Mouse (Mus musculus) heart, postnatal 10 days (tissue): ENCODE data around the gene Zfp1. TPM values are rescaled to one million over a fixed set of nuclear protein-coding genes. Genes with fewer than 3 reads are reported as not detected.
"Not testable (repeated sequence)": the region's sequence is repeated elsewhere in the genome, so short reads cannot be mapped to it uniquely, and the experiment has no call there.

Experiments used
- DNase-seq, 2 experiments: peaks; one replicate each; pipeline ENCODE4 v3.0.0; 2021
- intact Hi-C: fragments of 180-260 bp; cut with DNase I; formaldehyde crosslinking; loops from one replicate; pipeline ENCODE4 v1.15.1; 2025
- total RNA-seq, 2 experiments: library from RNA; stranded (reverse); gene quantifications; 2 replicates each; pipeline ENCODE4 v1.2.3; 2021

The Zfp1 gene
- total RNA-seq, 2 experiments from 2014 or later: 9.5 to 10.3 TPM

DNA sequence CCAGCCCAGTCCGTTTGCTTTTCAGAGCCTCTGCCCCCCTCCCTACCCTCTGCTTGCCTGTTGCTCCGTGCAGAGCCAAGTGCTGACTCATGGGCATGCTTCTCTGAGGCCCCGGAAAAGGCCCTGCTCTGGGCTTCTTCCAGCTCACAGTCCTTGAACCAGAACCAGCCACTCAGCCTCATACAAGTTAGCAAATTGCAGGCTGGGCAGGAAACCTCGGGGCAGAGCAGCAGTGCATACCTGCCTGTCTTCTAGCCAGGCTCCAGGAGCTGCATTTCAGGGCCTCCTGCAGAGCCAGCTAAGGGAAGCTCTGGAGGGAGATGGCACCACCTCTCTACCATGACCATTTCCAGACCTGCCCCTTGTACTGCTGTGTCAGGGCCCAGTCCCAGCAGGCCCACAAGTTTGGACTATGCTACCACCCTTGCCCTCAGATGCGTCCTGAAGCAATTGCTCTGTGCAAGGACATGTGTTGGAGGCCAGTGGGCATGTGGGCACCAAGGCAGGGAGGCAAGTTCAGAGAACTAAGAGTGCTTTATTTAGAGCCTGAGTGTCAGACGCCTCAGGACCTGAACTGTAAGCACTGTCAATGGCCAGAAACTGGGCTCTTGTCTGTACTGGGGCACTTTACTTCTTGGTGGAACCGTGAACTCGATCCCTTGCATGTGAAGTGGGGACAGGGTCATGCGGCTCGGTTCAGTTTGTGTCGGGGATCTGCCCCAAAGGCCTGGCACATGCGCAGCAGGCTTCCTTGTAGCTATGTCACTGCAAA is 18.9 kb upstream of the Zfp1 start:
- DNase-seq: peak; percentile 81 to 87
- intact Hi-C loops: no loop called here

DNA sequence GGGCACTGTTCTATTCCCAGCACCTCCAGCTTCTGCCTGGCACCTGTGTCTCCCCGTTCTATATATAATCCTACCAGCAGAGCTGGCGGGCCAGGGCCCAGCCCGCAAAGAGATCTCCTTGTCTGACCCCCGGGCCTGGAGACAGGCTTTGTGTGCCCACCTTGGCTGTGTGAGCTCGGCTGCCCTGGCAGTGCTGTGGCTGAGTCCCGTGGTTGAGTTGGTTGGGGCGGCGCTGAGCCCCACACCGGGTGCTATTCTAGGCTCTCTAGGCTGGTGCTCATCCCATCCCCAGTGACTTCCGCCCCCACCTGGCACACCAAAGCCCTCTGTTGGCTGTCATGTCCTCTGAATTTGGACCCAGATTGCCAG is 18.4 kb upstream of the Zfp1 start:
- intact Hi-C loops: no loop called here
- peak; percentile 73 to 86 for DNase-seq

DNA sequence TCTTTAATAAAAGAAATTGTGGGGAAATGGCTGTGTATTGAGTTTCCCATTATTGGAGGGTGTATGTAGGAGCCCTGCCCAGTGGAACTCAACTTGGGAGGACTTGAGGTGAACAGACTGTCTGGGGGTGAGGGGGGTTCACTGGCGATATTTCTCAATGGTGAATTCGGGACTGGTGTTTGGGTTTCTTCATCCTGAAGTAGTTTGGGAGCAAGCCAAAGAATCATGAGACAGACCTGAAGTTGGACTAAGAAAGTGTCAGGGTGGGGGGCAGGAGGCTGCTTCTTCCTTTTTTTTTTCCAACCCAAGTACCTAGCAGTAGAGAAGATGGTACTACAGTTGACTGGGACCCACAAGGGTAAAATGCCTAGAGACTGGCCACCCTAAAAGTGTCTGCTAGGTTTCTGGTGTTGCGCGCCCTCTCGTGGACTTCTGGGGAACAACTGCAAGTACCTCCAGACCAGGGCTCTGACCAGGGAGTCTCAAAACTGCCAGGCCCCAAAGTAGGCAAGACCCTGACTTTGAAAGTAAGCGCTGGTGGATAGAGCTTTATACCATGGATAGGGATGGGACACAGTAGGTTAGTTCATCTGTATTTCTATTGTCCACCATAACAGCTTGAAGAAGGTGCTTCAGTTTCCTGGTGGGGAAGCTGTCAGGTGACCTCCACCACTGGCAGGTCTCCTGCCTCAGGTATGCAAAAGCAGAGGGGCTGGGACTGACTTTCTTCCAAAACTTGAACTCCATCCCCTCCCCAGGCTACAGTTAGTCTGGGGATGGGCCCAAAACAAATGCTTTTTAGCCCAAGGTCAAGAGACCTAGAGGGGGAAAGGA is 17.3 kb upstream of the Zfp1 start:
- peak; percentile 79 to 89 for DNase-seq
- intact Hi-C loops: loop anchor here (1.0 to 2.0 kb wide), 2 partner anchors 35 to 90 kb away; partner anchors contain the start of gene Znrf1

DNA sequence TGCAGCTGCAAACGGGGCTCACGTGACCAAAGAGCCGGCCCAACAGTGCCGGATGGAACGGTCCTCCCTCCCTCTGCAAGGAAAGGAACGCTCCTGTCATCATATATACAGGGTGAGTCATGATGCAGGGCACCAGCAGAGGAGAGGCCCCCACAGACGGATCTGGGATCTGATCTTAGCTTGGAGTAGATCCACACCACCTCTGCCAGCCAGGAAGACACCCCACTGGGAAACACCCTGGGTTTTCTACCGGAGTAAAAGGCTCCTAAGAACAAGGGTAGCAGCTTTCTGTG is 16.7 kb upstream of the Zfp1 start:
- intact Hi-C loops: loop anchor here (1.0 to 2.0 kb wide), 2 partner anchors 34 to 90 kb away; partner anchors contain the start of gene Znrf1
- no peak for DNase-seq

DNA sequence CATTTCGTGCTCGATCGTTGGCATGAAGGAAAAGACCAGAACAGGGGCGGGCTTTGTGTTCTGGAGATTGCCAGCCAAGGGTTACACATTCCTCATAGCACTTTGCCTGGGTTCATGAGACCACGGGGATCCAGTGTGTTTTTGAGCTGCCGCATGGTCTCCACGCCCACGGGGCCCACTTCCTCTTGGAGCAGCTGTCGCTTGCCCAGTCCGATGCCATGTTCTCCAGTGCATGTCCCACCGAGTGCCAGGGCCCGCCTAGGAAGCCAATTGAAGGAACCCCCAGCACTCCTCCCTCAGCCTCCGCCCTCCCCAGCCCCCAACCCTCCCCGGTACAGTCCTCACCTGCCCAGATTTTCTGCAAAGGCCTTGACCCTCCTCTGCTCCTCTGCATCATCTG is 16.3 kb upstream of the Zfp1 start:
- DNase-seq: no peak
- intact Hi-C loops: loop anchor here (1.0 to 2.0 kb wide), 2 partner anchors 34 to 91 kb away; partner anchors contain the start of gene Znrf1

DNA sequence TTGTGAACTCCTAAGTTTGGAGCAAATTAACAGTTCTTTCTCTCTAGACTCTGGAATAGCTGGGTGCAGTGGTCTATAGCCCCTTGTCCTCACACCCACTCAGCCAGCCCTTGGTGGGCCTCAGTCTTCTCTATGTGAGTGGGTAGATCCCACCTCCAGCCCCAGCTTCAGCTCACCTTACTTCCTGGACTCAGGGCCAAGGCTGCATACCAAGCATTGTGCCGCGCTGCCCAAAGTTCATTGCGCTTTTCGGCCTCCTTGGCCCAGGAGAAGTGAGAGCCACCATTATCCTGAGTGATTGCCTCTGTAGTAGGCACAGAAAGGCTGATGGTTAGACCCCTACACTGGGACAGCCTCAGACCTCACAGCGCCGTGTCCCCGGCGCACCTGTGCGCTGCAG is 15.3 kb upstream of the Zfp1 start:
- intact Hi-C loops: loop anchor here (2.0 kb wide), 1 partner anchor 33 kb away; no protein-coding TSS in a partner anchor
- DNase-seq: no peak

DNA sequence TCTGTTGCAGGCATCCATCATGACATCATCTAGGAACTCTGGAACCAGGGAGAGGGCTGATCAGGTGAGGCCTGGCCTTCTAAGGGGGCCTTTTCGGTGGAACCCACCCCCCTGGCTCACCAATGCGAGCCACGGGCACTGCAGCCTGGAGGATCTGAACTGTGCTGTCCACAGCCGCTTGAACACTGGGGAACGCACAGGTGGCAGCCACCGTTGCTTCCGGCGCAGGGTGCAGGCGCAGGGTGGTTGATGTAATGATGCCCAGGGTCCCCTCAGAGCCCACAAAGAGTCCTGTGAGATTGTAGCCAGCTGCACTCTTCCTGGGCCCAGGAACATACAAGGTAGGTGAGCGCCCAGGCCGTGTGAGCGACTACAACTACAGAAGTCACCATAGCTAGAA is 14.8 kb upstream of the Zfp1 start:
- DNase-seq: no peak
- intact Hi-C loops: no loop called here

DNA sequence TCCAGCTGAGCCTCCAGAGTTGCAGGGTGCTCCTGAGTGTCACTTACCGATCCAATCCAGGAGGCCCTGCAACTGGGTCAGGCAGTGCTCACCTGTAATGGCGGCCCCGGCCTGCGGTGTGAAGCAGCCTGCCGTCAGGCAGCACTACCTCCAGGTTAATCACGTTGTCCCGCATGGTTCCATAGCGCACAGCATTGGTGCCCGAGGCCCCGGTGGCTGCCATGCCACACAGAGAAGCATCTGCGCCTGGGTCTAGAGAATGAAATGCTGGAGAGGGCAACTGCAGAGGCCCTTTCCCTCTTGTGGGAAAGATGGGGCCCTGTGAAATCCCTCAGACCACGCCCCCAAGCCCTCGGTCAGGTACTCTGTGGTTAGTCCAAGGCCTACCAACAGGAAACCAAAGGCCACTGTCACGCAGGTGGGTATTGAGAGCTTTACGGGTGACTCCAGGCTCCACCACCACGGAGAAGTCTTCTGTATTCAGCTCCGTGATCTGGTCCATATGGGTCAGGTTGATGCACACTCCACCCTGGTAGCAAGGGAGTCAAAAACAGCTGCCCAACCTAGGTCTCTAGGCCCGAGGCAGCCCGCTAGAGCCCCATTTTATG is 14.2 kb upstream of the Zfp1 start:
- intact Hi-C loops: no loop called here
- DNase-seq: no peak

DNA sequence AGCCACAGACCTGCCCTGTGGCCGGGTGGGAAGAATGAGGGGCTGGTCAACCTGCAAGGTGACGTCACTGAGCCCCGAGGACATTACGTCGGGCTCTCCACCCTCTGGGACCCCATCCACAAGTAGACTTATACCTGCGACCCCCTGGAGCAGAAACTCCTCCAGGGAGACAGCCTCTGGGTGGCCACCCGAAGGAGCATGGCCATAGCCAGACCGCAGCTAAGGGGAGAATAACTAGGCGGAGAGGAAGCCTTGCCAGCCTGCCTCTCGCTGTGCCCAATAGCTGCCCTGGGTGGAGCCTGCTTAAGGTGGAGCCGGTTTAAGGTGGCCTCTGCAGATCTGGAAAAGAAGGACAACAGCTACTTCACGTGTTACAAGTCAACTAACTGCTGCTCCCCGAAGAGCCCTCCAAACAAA is 13.1 kb upstream of the Zfp1 start, which contains the start of gene Ldhd:
Gene Ldhd, minus strand, starts transcription at position 270 of the 417 bp plus-strand sequence.
- peak; percentile 69 to 70 for DNase-seq
- intact Hi-C loops: loop anchor here (5.0 kb wide), 1 partner anchor 288 kb away; no protein-coding TSS in a partner anchor

DNA sequence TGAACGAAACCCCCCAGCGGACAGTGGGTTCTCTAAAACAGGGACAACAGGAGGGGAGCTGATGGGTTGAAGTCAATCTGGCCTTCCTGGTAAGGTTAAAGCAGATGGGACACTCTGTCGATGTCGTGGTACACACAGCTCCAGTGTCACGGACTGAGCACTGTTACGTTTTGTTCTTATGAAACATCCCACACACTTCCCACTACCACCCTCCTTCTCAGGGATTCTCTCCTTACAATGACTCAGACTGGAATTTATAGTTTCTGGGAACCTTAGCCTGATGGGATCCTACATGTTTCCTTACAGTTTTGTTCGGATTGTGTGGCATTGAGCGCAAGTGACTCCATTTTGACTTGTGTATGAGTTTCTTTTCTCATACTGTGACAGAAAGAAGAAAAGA is 11.6 kb upstream of the Zfp1 start:
- no peak for DNase-seq
- intact Hi-C loops: loop anchor here (5.0 kb wide), 1 partner anchor 289 kb away; no protein-coding TSS in a partner anchor

DNA sequence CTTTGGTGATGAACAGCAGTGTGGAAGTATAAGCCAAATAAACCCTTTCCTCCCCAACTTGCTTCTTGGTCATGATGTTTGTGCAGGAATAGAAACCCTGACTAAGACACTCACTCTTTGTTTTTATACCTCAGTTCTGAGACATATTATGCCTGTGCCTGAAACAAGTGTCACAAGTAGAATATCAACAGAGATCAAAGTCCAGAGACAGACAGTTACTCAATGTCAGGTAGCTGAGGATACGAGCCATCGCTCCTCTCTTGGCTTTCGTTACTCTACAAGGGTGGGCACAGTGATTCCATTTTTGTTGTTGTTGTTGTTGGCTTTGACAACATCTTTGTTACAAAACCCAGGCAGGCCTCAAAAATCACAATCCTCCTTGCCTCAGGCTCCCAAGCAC is 10.2 kb upstream of the Zfp1 start:
- intact Hi-C loops: loop anchor here (5.0 kb wide), 1 partner anchor 291 kb away; no protein-coding TSS in a partner anchor
- no peak for DNase-seq

DNA sequence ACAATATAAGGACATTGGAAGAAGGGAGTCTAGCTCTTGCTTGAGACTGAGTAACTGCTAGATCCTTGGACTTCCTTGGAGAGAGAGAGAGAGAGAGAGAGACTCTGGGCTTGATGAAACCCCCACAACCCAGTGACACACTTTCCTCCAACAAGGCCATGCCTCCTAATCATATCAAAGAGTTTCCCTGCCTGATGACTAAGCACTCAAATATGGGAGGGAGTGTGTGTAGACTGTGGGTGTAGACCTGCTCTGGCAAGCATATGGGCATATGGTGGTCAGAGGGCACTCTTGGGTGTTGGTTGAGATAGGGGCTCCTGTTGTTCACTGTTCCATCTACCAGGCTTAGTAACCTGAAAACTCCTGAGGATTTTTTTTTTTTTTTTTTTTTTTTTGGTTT is 5.1 kb upstream of the Zfp1 start:
- intact Hi-C loops: no loop called here
- DNase-seq: no peak

DNA sequence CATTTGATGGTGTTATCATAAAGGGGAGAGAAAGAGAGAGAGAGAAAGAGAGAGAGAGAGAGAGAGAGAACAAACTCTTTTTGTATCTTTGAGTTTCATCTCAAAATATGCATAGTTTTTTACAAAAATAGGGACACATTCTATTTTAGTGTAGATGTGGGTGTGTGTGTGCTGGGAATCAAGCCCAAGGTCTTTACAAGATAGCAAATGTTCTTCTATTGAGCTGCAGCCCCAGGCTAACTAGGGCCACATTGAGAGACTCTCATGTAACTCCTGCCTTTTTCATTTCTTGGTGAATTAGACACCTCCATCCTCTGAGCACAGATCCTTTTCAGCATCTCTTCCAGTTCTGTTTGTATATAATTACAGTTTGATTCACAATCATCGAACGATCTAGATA is 2.1 kb upstream of the Zfp1 start:
- no peak for DNase-seq

DNA sequence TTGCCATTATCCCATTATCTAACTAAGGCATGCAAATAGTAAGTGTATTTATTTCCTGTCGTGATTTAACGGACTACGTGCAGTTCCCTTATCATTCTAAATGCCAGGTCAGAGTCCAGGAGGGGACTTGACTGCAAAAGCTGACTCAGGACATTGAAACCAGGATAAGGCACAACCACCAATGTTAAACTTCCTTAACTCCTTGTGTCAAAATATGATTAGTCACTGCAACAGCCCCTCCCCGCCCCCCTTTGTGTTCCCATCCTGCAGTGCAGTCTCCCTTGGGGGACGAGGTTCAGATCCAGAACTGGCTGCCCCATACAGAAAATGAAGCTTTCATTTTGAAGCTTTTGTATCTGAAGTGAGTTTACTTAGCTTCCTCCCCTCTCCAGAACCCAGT is 705 bp upstream of the Zfp1 start:
- DNase-seq: peak in 1 of 2 experiments; percentile 49
- intact Hi-C loops: no loop called here

More for the DNA sequence above, 2.1 kb upstream of the Zfp1 start:
- intact Hi-C loops: no loop called here

DNA sequence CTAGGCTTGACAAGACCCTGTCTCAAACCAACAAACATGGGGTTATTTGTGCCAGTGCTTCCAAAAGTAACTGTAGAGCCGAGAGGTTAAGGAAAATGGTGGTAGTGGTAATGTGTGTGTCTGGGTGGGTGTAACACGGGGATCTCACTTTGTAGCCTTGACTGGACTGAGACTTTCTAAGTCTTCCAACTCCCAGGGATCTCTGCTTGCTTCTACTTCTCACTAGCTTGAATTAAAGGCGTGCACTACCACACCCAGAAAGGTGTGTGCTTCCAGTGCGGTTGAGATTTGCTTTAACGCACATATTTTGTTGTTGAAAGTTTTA is 300 bp upstream of the Zfp1 start:
- intact Hi-C loops: no loop called here

DNA sequence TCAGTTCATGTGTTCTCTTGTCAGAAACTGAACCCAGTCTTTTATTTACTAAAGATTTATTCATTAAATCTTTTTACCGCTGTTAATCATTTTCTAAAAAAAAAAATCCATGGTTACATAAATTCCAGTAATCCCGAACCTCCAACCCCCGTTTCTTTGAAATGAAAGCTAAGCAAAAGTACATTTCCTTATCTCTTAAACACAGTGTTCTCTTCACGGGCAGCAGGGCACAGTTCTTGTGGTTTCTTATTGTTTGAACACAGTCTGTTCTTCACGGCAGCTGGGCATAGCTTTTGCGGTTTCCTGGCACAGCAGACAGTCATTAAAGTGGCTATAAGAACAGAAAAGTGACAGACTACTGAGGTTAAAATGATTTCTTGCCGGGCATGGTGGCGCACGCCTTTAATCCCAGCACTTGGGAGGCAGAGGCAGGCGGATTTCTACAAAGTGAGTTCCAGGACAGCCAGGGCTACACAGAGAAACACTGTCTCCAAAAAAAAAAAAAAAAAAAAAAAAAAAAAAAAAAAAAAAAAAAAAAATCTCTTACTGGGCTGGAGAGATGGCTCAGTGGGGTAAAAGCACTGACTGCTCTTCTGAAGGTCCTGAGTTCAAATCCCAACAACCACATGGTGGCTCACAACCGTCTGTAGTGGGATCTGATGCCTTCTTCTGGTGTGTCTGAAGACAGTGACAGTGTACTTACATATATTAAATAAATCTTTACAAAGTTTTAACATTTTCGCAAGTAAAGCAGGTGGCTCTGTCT is 1.3 kb downstream of the Zfp1 start:
- not testable (repeated sequence) for DNase-seq

More for the DNA sequence above, 300 bp upstream of the Zfp1 start:
- no peak for DNase-seq

DNA sequence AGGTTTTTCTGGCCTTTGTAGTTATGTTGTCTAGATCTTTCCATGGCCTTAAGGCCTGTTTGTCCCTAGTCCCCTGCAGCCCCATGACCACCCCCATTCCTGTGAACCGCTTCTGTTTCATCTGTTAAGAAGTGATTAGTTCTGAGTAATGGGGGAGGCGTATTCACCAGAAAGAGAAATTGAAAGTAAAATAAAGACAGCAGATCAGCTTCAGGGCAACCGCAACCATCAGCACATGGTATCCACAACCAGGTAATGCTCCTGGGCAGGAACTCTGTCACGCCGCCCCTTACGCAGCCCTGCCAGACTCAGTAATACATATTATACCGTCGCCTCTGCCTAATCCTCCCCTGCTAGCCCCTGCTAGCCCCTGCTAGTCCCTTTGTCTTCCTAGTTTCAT is 2.5 kb downstream of the Zfp1 start:
- intact Hi-C loops: no loop called here
- DNase-seq: no peak

More for the DNA sequence above, 1.3 kb downstream of the Zfp1 start:
- intact Hi-C loops: not testable (repeated sequence)

DNA sequence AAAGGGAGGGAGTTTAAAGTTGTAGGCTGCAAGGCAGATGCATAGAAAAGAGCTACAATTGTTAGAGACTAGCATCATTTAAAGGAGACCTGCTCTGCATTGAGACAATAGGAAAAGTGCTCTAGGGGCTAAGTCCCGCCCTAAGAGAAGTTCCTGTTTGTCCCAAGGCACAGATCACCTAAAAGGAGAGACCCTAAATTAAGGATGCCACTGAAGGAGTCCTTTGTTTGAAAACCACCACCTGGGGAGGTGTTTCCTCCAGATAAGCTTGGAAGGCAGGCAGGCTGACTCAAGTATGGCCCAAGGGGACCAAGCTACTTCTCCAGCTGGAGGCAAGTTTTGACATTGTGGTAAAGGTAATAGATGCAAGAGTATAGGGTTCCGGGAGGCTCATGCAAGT is 5.6 kb downstream of the Zfp1 start:
- intact Hi-C loops: no loop called here
- DNase-seq: no peak

DNA sequence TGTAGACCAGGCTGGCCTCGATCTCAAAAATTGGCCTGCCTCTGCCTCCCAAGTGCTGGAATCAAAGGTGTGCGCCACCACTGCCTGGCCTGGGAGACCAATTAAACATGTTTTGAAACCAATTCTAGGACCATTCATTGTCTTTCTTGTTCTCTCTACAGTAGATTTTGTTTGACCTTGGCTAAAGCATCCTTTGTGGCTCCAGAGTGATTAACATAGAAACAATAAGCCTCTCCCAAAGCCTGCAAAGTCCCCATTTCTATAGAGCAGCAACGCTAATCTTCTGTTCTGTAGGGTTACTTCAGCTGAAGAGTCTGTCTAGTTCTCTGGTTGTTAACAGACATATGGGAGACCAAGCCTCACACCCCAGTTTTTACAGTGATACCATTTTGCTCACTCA is 7.5 kb downstream of the Zfp1 start:
- intact Hi-C loops: no loop called here
- DNase-seq: no peak

DNA sequence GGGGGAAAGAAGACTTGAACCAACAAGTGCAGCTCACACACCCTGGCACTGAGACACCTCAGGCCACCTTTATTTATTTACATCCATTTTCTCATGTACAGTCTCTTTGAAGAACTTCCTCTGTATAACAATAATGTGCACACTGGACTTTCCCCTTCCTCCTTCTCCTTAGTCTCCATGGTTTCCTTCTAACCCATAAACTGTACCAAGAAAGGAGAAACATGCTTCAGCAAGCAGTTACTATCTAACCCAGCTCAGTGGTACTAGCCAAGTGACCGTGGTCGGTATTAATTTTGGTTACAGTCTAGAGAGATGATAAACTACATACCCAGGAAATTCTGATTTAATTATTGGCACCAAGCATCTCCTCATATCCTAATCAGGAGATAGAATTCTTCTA is 10.3 kb downstream of the Zfp1 start:
- DNase-seq: no peak
- intact Hi-C loops: no loop called here
